Mouse (Mus musculus) forebrain, embryonic 14.5 days (tissue): ENCODE results near the gene Col25a1. TPM values are rescaled to one million over a fixed set of nuclear protein-coding genes. Genes with fewer than 3 reads are reported as not detected.
A peak's percentile ranks its signal among the peaks of the same experiment; 100 is the strongest.

Experiments
- ATAC-seq: fragments of 200-750 bp; cut with Nextera tagmentation; 2 replicates; pipeline ENCODE4 v1.8.0; 2017; ENCODE audit warnings: mild to moderate bottlenecking, moderate library complexity
- DNase-seq: peaks from one replicate; pipeline ENCODE4 v3.0.0-alpha.2; 2015; ENCODE audit warnings: low spot score
- H3K27ac ChIP-seq: fragments of 300-500 bp; sonication (generic); 2 replicates; pipeline ENCODE4 v1.5.1; 2014; ENCODE audit warnings: low read depth, mild to moderate bottlenecking, control low read depth, low read length, moderate library complexity
- H3K27me3 ChIP-seq: fragments of 300-500 bp; sonication (generic); replicated peaks from 2 replicates; pipeline ENCODE4 v1.6.1; 2014; ENCODE audit warnings: low read length, control low read depth, mixed read lengths; ENCODE audit not compliant: control insufficient read depth, insufficient read depth
- H3K36me3 ChIP-seq: fragments of 300-500 bp; sonication (generic); 2 replicates; pipeline ENCODE4 v1.6.1; 2014; ENCODE audit warnings: low read length, control low read depth; ENCODE audit not compliant: control insufficient read depth, insufficient read depth
- H3K4me1 ChIP-seq: fragments of 300-500 bp; sonication (generic); 2 replicates; pipeline ENCODE4 v1.6.1; 2014; ENCODE audit warnings: antibody characterized with exemption, low read length, control low read depth; ENCODE audit not compliant: control insufficient read depth, insufficient read depth
- H3K4me2 ChIP-seq: fragments of 300-500 bp; sonication (generic); 2 replicates; pipeline ENCODE4 v1.6.1; 2014; ENCODE audit warnings: mild to moderate bottlenecking, control low read depth, low read length
- H3K4me3 ChIP-seq: fragments of 300-500 bp; sonication (generic); 2 replicates; pipeline ENCODE4 v1.5.1; 2014; ENCODE audit warnings: low read depth, low read length, control low read depth
- H3K9ac ChIP-seq: fragments of 300-500 bp; sonication (generic); 2 replicates; pipeline ENCODE4 v1.6.1; 2014; ENCODE audit warnings: mild to moderate bottlenecking, low read length, control low read depth, moderate library complexity
- H3K9me3 ChIP-seq: fragments of 300-500 bp; sonication (generic); replicated peaks from 2 replicates; pipeline ENCODE4 v1.6.1; 2016; ENCODE audit warnings: low read length, control low read depth, mixed read lengths; ENCODE audit not compliant: control insufficient read depth
- WGBS: fragments of 180-500 bp; shearing (Covaris S2); extraction: QIAGEN DNeasy Blood & Tissue Kit; methylation state at CpG from one replicate; pipeline ENCODE4 v1.1.7; 2014; 5-methylcytosine and 5-hydroxymethylcytosine counted together
- polyA plus RNA-seq: library from polyadenylated mRNA; unstranded; fragments of >200 nt; fragmentation: Nextera tagmentation; extraction: Ambion mirVana; gene quantifications from 2 replicates; pipeline ENCODE4 v1.2.1, GENCODE M21; 2014

The Col25a1 gene
- polyA plus RNA-seq, 1 experiment from 2014 or later, result 2.5 TPM

GRCm38 (mm10) chr3:130329833-130330555, 198.7 kb downstream of the Col25a1 start:
- Histone ChIP-seq H3K36me3 (no peaks in the 10 kb centered on the region), H3K27me3 (no peaks in the 10 kb centered on the region), H3K9ac (no peak overlapping the region), H3K4me1 (no peaks in the 10 kb centered on the region), H3K27ac (no peak overlapping the region), H3K9me3 (no peaks in the 10 kb centered on the region), H3K4me2 (no peak overlapping the region), H3K4me3 (no peak overlapping the region)
- 96% methylated on average over 9 of the region's 9 CpGs for WGBS
- DNase-seq (no peak), ATAC-seq (no peak)

GRCm38 (mm10) chr3:130330556-130330950, 199.3 kb downstream of the Col25a1 start:
- no peaks in the 10 kb centered on the region for H3K4me1 ChIP-seq
- DNase-seq (no peak), ATAC-seq (no peak)
- no peak overlapping the region for H3K9ac ChIP-seq
- WGBS, result 90% methylated on average over 3 of the region's 3 CpGs
- H3K27me3 ChIP-seq, result no peaks in the 10 kb centered on the region
- no peaks in the 10 kb centered on the region for H3K36me3 ChIP-seq
- H3K4me3 ChIP-seq, result no peak overlapping the region
- no peak overlapping the region for H3K27ac ChIP-seq
- no peak overlapping the region for H3K4me2 ChIP-seq
- H3K9me3 ChIP-seq, result no peaks in the 10 kb centered on the region

GRCm38 (mm10) chr3:130332347-130332913, 201.1 kb downstream of the Col25a1 start:
- ATAC-seq, result no peak
- Histone ChIP-seq H3K4me3 (no peak overlapping the region), H3K27ac (no peak overlapping the region), H3K4me1 (0 out of 2 replicates have a peak, but pooled peaks cover 3% of the 10 kb centered on the region), H3K9me3 (no peaks in the 10 kb centered on the region), H3K36me3 (no peaks in the 10 kb centered on the region), H3K4me2 (no peak overlapping the region), H3K9ac (no peak overlapping the region), H3K27me3 (no peaks in the 10 kb centered on the region)
- 55% methylated on average over 3 of the region's 3 CpGs for WGBS
- no peak for DNase-seq

- Histone ChIP-seq H3K4me1 (0 out of 2 replicates have a peak, but pooled peaks cover 3% of the 10 kb centered on the region), H3K36me3 (no peaks in the 10 kb centered on the region), H3K9me3 (no peaks in the 10 kb centered on the region), H3K27ac (no peak overlapping the region), H3K4me2 (peak overlapping the region; percentile 41), H3K4me3 (peak overlapping the region; percentile 13; the same call in 1 of the 2 replicates), H3K9ac (no peak overlapping the region), H3K27me3 (no peaks in the 10 kb centered on the region)
- peak; percentile 94 for ATAC-seq
- 18% methylated on average over 13 of the region's 13 CpGs for WGBS
- peak; percentile 93 for DNase-seq
These were observed 206.6 kb downstream of the Col25a1 start for GRCm38 (mm10) chr3:130337857-130338256.

GRCm38 (mm10) chr3:130338371-130338770, 207.1 kb downstream of the Col25a1 start:
- Histone ChIP-seq H3K27ac (no peak overlapping the region), H3K4me1 (0 out of 2 replicates have a peak, but pooled peaks cover 3% of the 10 kb centered on the region), H3K27me3 (no peaks in the 10 kb centered on the region), H3K9ac (no peak overlapping the region), H3K4me3 (no peak overlapping the region), H3K36me3 (no peaks in the 10 kb centered on the region), H3K9me3 (no peaks in the 10 kb centered on the region), H3K4me2 (no peak overlapping the region)
- DNase-seq (no peak), ATAC-seq (peak; percentile 22; the same call in 1 of the 2 replicates)
- WGBS, result 79% methylated on average over 3 of the region's 3 CpGs

DNA sequence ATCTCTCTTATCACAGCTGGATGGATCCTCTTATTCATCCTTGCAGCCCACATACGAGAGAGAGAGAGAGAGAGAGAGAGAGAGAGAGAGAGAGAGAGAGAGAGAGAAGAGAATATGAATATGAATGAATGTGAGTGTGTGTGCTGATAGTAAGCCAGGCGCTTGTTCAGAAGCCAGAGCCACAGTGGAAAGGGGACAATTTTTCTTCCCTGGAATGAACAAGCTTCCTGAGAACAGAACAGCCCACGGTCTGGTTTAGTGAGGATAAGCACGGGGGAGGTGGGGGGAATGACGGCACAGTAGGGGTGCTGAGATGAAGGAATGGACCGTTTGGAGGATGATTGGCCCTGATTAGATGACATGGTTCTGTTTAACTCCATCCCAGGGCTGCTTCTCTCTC, 218.9 kb downstream of the Col25a1 start:
- H3K4me2 ChIP-seq, result no peak overlapping the region
- no peaks in the 10 kb centered on the region for H3K36me3 ChIP-seq
- ATAC-seq (no peak), DNase-seq (no peak)
- H3K9me3 ChIP-seq, result no peaks in the 10 kb centered on the region
- H3K9ac ChIP-seq, result no peak overlapping the region
- 66% methylated on average over 6 of the region's 6 CpGs for WGBS
- no peak overlapping the region for H3K4me3 ChIP-seq
- H3K27ac ChIP-seq, result no peak overlapping the region
- no peaks in the 10 kb centered on the region for H3K27me3 ChIP-seq
- no peaks in the 10 kb centered on the region for H3K4me1 ChIP-seq

GRCm38 (mm10) chr3:130354399-130355039, 223.2 kb downstream of the Col25a1 start:
- Histone ChIP-seq H3K27ac (no peak overlapping the region), H3K9me3 (no peaks in the 10 kb centered on the region), H3K9ac (no peak overlapping the region), H3K4me2 (no peak overlapping the region), H3K4me1 (no peaks in the 10 kb centered on the region), H3K36me3 (no peaks in the 10 kb centered on the region), H3K27me3 (no peaks in the 10 kb centered on the region), H3K4me3 (no peak overlapping the region)
- DNase-seq, result no peak
- ATAC-seq, result no peak
- 73% methylated on average over 4 of the region's 4 CpGs for WGBS

DNA sequence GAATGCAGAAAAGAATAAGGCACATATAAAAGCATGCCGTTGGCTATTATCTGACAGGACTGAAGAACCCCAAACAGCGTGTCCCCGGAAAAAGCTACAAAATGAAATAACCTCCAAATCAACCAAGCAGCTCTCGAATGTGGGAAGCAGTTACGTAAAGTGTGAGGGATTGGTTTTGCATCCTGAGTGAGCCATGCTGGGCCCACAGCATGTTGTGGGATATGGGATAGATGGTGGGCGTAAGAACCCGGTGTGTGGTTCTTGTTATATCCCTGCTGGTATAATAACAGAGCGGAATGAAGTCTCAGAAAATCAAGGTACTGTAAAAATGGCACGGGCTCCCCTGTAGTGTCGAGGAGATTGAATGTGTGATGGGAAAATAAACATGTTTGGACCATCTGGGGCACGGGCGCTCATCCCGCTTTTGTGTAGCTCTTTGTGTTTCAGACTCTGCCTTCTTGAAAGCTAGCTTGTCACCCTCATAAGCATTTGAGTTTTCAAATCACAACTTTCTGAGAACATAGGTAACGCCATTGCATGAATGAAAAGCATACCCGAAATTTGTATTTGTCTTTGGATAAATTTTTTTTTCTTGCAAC, 225.4 kb downstream of the Col25a1 start:
- Histone ChIP-seq H3K4me1 (no peaks in the 10 kb centered on the region), H3K36me3 (no peaks in the 10 kb centered on the region), H3K9me3 (no peaks in the 10 kb centered on the region), H3K4me3 (no peak overlapping the region), H3K27ac (no peak overlapping the region), H3K4me2 (no peak overlapping the region), H3K27me3 (no peaks in the 10 kb centered on the region), H3K9ac (no peak overlapping the region)
- 80% methylated on average over 15 of the region's 15 CpGs for WGBS
- no peak for ATAC-seq
- DNase-seq, result peak; percentile 17
